Mouse (Mus musculus) testis, adult 2 months (tissue): ENCODE data around the gene Ptchd1. TPM values are rescaled to one million over a fixed set of nuclear protein-coding genes. Genes with fewer than 3 reads are reported as not detected.

Source experiments
- H3K27ac ChIP-seq: fragments of 200-500 bp; 2 replicates; pipeline ENCODE4 v1.5.1; 2012; ENCODE audit warnings: low read depth, low read length; ENCODE audit not compliant: control insufficient read depth, insufficient read depth
- H3K27me3 ChIP-seq: fragments of 200-500 bp; 2 replicates; pipeline ENCODE4 v1.6.1; 2012; ENCODE audit warnings: mild to moderate bottlenecking, low read length, moderate library complexity; ENCODE audit not compliant: control insufficient read depth, insufficient read depth
- H3K36me3 ChIP-seq: fragments of 200-500 bp; 2 replicates; pipeline ENCODE4 v1.6.1; 2012; ENCODE audit warnings: mild to moderate bottlenecking, low read length; ENCODE audit not compliant: control insufficient read depth, insufficient read depth
- H3K4me1 ChIP-seq: fragments of 200-500 bp; 2 replicates; pipeline ENCODE4 v1.6.1; 2012; ENCODE audit warnings: low read length; ENCODE audit not compliant: control insufficient read depth, insufficient read depth
- H3K4me3 ChIP-seq: fragments of 200-500 bp; 2 replicates; pipeline ENCODE4 v1.5.1; 2012; ENCODE audit warnings: low read depth, mild to moderate bottlenecking, low read length, moderate library complexity, mixed read lengths; ENCODE audit not compliant: control insufficient read depth
- CTCF ChIP-seq: fragments of 200-500 bp; IDR thresholded peaks from 2 replicates; pipeline ENCODE4 v1.5.1; 2012; ENCODE audit warnings: low read depth, mild to moderate bottlenecking, inconsistent platforms, low read length, moderate library complexity; ENCODE audit not compliant: control insufficient read depth, insufficient read depth, insufficient replicate concordance
- POLR2A ChIP-seq: fragments of 200-500 bp; IDR thresholded peaks from 2 replicates; pipeline ENCODE4 v1.6.1; 2012; ENCODE audit warnings: low read depth, mild to moderate bottlenecking, inconsistent platforms, low read length, moderate library complexity; ENCODE audit not compliant: control insufficient read depth
- polyA plus RNA-seq: library from polyadenylated mRNA; depleted of rRNA; stranded (reverse); fragments of >200 nt; gene quantifications from 2 replicates; pipeline ENCODE4 v1.2.3, GENCODE M21; 2012

Ptchd1 gene
- polyA plus RNA-seq, 1 experiment = 0.56 TPM

- H3K36me3 ChIP-seq = no peaks in the 10 kb centered on the region
- H3K27ac ChIP-seq = no peak overlapping the region
- H3K4me3 ChIP-seq = peak overlapping the region; percentile 69
- TF ChIP-seq POLR2A (no peak), CTCF (no peak)
- H3K27me3 ChIP-seq = no peaks in the 10 kb centered on the region
- H3K4me1 ChIP-seq = peaks cover 8% of the 10 kb centered on the region; the same call in 1 of the 2 replicates
Measured at GRCm38 (mm10) chrX:155622961-155623599, 534 bp downstream of the Ptchd1 start.

- Histone ChIP-seq H3K27me3 (no peaks in the 10 kb centered on the region), H3K4me1 (peaks cover 8% of the 10 kb centered on the region; the same call in 1 of the 2 replicates), H3K36me3 (no peaks in the 10 kb centered on the region), H3K27ac (no peak overlapping the region), H3K4me3 (peak overlapping the region; percentile 69)
- no peak for TF ChIP-seq POLR2A
Measured at GRCm38 (mm10) chrX:155622527-155622926, 1.1 kb downstream of the Ptchd1 start.

DNA sequence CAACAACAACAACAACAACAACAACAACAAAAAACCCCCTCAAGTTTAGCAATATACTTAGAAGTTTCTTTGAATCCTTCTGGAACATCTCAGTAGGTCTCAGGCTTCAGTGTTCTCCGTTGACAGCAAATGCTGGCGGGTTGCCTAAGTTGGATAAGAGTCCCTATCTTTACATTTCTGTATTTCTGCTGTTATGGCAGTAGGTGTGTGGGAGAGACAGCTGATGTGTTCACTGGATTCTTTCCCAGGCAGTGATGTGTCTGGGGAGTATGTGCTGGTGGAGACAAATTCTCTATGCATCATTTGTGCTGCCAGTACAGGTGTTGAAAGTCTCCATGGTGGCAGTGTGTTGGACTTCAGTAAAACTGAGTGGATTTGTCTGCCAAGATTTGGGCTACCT is 22.4 kb downstream of the Ptchd1 start:
- Histone ChIP-seq H3K27ac (no peak overlapping the region), H3K36me3 (no peaks in the 10 kb centered on the region), H3K27me3 (no peaks in the 10 kb centered on the region), H3K4me3 (no peak overlapping the region), H3K4me1 (no peaks in the 10 kb centered on the region)
- TF ChIP-seq CTCF (no peak), POLR2A (no peak)

- H3K27ac ChIP-seq = no peak overlapping the region
- H3K27me3 ChIP-seq = no peaks in the 10 kb centered on the region
- H3K4me1 ChIP-seq = no peaks in the 10 kb centered on the region
- TF ChIP-seq POLR2A (no peak), CTCF (no peak)
- H3K4me3 ChIP-seq = no peak overlapping the region
- H3K36me3 ChIP-seq = no peaks in the 10 kb centered on the region
Measured at GRCm38 (mm10) chrX:155596390-155596789, 27.2 kb downstream of the Ptchd1 start.

GRCm38 (mm10) chrX:155594685-155595084 is 28.9 kb downstream of the Ptchd1 start:
- TF ChIP-seq POLR2A (no peak), CTCF (no peak)
- Histone ChIP-seq H3K4me3 (no peak overlapping the region), H3K4me1 (no peaks in the 10 kb centered on the region), H3K27me3 (no peaks in the 10 kb centered on the region), H3K36me3 (no peaks in the 10 kb centered on the region), H3K27ac (no peak overlapping the region)

DNA sequence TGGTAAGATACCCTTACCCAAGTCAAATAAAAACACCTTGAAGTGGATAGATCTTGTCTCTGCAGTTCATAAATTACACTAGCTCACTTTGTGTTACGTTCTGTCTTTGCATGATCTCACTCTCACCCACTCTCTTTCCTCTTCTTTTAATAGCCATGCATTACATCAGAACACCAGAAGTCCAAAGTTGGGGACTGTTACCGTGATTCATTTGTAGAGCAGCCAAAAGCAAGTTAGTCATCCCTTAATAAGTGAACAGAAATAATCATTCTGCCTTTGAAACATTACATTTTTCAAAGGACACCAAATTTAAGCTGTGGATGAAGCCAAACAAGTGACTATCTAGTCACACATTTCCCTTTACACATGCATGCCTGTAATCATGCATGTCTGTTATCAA is 31.1 kb downstream of the Ptchd1 start:
- Histone ChIP-seq H3K4me3 (no peak overlapping the region), H3K27ac (no peak overlapping the region), H3K4me1 (no peaks in the 10 kb centered on the region), H3K27me3 (no peaks in the 10 kb centered on the region), H3K36me3 (no peaks in the 10 kb centered on the region)
- TF ChIP-seq CTCF (no peak), POLR2A (no peak)

DNA sequence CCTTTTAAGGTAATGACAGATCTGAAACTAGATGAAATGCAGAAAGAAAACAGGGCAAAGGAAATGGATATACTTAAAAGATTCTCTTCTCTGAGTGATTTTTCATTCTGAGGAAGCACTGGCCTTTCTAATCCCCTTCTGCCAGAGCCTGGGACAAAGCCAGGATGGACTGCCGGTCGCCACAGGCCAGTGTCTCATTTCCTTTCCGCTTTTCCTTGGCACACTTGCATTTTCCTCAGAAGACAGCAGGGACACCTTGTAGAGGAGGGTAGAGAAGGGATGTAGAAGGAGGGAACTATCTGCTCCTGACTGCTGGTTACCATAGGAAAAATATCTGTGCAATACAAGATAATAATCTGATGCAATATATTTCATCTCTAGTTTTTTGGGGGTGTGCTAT is 32.1 kb downstream of the Ptchd1 start:
- no peak for TF ChIP-seq CTCF
- TF ChIP-seq POLR2A = no peak
- Histone ChIP-seq H3K27me3 (no peaks in the 10 kb centered on the region), H3K36me3 (no peaks in the 10 kb centered on the region), H3K4me3 (no peak overlapping the region), H3K4me1 (no peaks in the 10 kb centered on the region), H3K27ac (no peak overlapping the region)

DNA sequence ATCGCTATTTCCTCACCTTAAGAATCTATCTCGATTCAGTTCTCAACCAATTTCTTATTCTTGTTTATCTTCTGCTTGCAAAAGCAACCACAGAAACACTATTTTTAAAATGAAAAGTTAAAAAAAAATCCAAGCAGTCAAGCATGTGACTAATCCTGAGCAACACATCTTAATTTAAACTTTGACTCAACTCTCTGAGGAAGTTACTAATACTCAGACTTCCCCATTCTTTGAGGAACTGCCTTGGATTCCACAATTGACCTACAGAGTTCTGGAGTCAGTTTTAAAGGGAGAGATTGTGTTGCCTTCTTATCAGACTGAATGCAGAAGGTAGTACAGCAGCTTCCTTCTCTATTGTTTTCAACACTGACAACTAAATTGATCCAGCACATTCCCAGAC is 39.0 kb downstream of the Ptchd1 start:
- Histone ChIP-seq H3K27me3 (no peaks in the 10 kb centered on the region), H3K36me3 (no peaks in the 10 kb centered on the region), H3K27ac (no peak overlapping the region), H3K4me3 (no peak overlapping the region), H3K4me1 (no peaks in the 10 kb centered on the region)
- TF ChIP-seq POLR2A (no peak), CTCF (no peak)
